Mouse (Mus musculus) lung, adult 2 months (tissue): ENCODE results near the gene Rpgrip1l.

Experiments used
- CTCF ChIP-seq: fragments of 200-500 bp; IDR thresholded peaks from 2 replicates; pipeline ENCODE4 v1.5.1; 2011; ENCODE audit warnings: mild to moderate bottlenecking, low read length, control low read depth; ENCODE audit not compliant: insufficient read depth
- POLR2A ChIP-seq: fragments of 200-500 bp; IDR thresholded peaks from 2 replicates; pipeline ENCODE4 v1.6.1; 2011; ENCODE audit warnings: low read depth, mild to moderate bottlenecking, control low read depth, low read length, borderline replicate concordance; ENCODE audit errors: extremely low read depth

DNA sequence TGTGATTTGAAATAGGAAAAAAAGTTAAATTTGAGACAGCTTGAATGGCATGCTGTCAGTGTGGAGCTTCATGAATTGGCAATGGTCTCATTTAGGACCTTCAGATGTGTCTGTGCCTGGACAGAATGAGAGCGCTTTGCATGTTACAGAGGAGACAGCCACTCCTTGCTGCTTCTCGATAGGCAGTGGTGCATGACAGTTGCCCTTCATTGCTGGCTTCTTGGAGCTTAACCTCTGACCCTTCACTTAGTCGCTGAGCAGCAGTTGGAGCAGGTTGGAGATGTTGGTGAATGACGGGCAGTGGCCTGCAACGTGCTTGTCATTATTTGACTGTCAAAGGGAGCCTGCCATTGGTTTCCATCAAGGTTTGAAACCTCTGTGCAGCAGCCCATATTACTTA is 29.1 kb upstream of the Rpgrip1l start:
- TF ChIP-seq POLR2A = no peak
- TF ChIP-seq CTCF = no peak
